8 mouse cellular contexts compared by ENCODE assay signal in genomic region chr17:26508345-26508960, GRCm38 (mm10). TPM values are rescaled to one million over a fixed set of nuclear protein-coding genes. Genes with fewer than 3 reads are reported as not detected.
DNase-seq lines count a peak whose midpoint lies in the region; ATAC-seq and TF ChIP-seq lines count a peak whose summit lies in the region.

No protein-coding gene starts in this region.

- peak; percentile 99 for TF ChIP-seq POLR2A in heart, adult 2 months (IDR thresholded peaks at IDR 0.05; ENCODE audit: insufficient read depth, low read depth, low read length)

- H3K9me3 ChIP-seq in embryonic facial prominence, embryonic 13.5 days: no peaks in the 10 kb centered on the region
- H3K9me3 ChIP-seq in limb, embryonic 13.5 days: no peaks in the 10 kb centered on the region
- H3K9me3 ChIP-seq in midbrain, embryonic 16.5 days (replicated peaks; ENCODE audit: control insufficient read depth, low read length, poor library complexity, severe bottlenecking): no peaks in the 10 kb centered on the region

- TF ChIP-seq CTCF in heart, adult 2 months (IDR thresholded peaks at IDR 0.05): no peak

- H3K9ac ChIP-seq in embryonic facial prominence, embryonic 13.5 days: peak overlapping the region; percentile 92
- peak overlapping the region; percentile 97 for H3K9ac ChIP-seq in heart, adult 2 months (ENCODE audit: low read depth, low read length)
- peak overlapping the region; percentile 88 for H3K9ac ChIP-seq in limb, embryonic 13.5 days
- H3K9ac ChIP-seq in midbrain, embryonic 16.5 days (ENCODE audit: low read depth, low read length): peak overlapping the region; percentile 96

- no peaks in the 10 kb centered on the region; the same call in none of the 2 replicates for H3K79me2 ChIP-seq in heart, adult 2 months (replicated peaks; ENCODE audit: control insufficient read depth, insufficient read depth, low read length)

- peak; percentile 83 for ATAC-seq in embryonic facial prominence, embryonic 13.5 days (ENCODE audit: insufficient number of reproducible peaks, insufficient read depth, low FRiP score, low TSS enrichment, low read depth)
- peak; percentile 90 for ATAC-seq in limb, embryonic 13.5 days (ENCODE audit: low FRiP score, low read depth)
- peak; percentile 90 for ATAC-seq in midbrain, embryonic 16.5 days

- no peaks in the 10 kb centered on the region for H3K27me3 ChIP-seq in embryonic facial prominence, embryonic 13.5 days
- no peaks in the 10 kb centered on the region for H3K27me3 ChIP-seq in heart, adult 2 months (ENCODE audit: control insufficient read depth, insufficient read depth, low read length)
- H3K27me3 ChIP-seq in limb, embryonic 13.5 days: no peaks in the 10 kb centered on the region
- no peaks in the 10 kb centered on the region for H3K27me3 ChIP-seq in midbrain, embryonic 16.5 days (ENCODE audit: control insufficient read depth, insufficient read depth, low read depth, low read length)

- intact Hi-C loops in heart, adult 2 months (cut with DNase I): loop anchor here (1.0 to 2.0 kb wide), 5 partner anchors 42 to 130 kb away; no protein-coding TSS in a partner anchor

- peak; percentile 98 for DNase-seq in 3134 (ENCODE audit: extremely low read depth, insufficient read length, low spot score)
- DNase-seq in adrenal gland, postnatal 36 days: peak; percentile 97 to 98
- peak; percentile 97 to 99 for DNase-seq in heart, adult 2 months
- peak; percentile 98 for DNase-seq in kidney, adult 8-10 months
- peak; percentile 93 to 97 for DNase-seq in spleen, postnatal 10 days (ENCODE audit: low spot score in 2 of 2)

- H3K4me3 ChIP-seq in embryonic facial prominence, embryonic 13.5 days: peak overlapping the region; percentile 69
- H3K4me3 ChIP-seq in heart, adult 2 months: peak overlapping the region; percentile 74
- H3K4me3 ChIP-seq in limb, embryonic 13.5 days: peak overlapping the region; percentile 75
- H3K4me3 ChIP-seq in midbrain, embryonic 16.5 days (ENCODE audit: low read depth, low read length): peak overlapping the region; percentile 80

- TF ChIP-seq EP300 in heart, adult 2 months (IDR thresholded peaks at IDR 0.05; ENCODE audit: insufficient read depth, low read depth, low read length): peak; percentile 87

- peak overlapping the region; percentile 95 for H3K27ac ChIP-seq in embryonic facial prominence, embryonic 13.5 days
- H3K27ac ChIP-seq in heart, adult 2 months: peak overlapping the region; percentile 100
- H3K27ac ChIP-seq in limb, embryonic 13.5 days: peak overlapping the region; percentile 97
- H3K27ac ChIP-seq in midbrain, embryonic 16.5 days (ENCODE audit: low read length): peak overlapping the region; percentile 98

- under 1% methylated on average over 58 of the region's 58 CpGs for WGBS in embryonic facial prominence, embryonic 13.5 days
- under 1% methylated on average over 58 of the region's 58 CpGs for WGBS in heart, adult 2 months
- under 1% methylated on average over 58 of the region's 58 CpGs for WGBS in limb, embryonic 13.5 days
- under 1% methylated on average over 58 of the region's 58 CpGs for WGBS in midbrain, embryonic 16.5 days

- H3K4me1 ChIP-seq in embryonic facial prominence, embryonic 13.5 days: peaks cover 52% of the 10 kb centered on the region
- peaks cover 31% of the 10 kb centered on the region for H3K4me1 ChIP-seq in heart, adult 2 months (ENCODE audit: control insufficient read depth, insufficient read depth, low read length)
- H3K4me1 ChIP-seq in limb, embryonic 13.5 days: peaks cover 43% of the 10 kb centered on the region
- peaks cover 34% of the 10 kb centered on the region for H3K4me1 ChIP-seq in midbrain, embryonic 16.5 days (ENCODE audit: control insufficient read depth, insufficient read depth, low read length)

- H3K4me2 ChIP-seq in embryonic facial prominence, embryonic 13.5 days: peak overlapping the region; percentile 80
- H3K4me2 ChIP-seq in limb, embryonic 13.5 days (replicated peaks): peak overlapping the region; percentile 85
- peak overlapping the region; percentile 93 for H3K4me2 ChIP-seq in midbrain, embryonic 16.5 days (ENCODE audit: low read length)

- H3K36me3 ChIP-seq in embryonic facial prominence, embryonic 13.5 days: peaks cover 13% of the 10 kb centered on the region
- H3K36me3 ChIP-seq in heart, adult 2 months (ENCODE audit: control insufficient read depth, insufficient read depth, low read length): peaks cover 17% of the 10 kb centered on the region
- peaks cover 10% of the 10 kb centered on the region; the same call in 1 of the 2 replicates for H3K36me3 ChIP-seq in limb, embryonic 13.5 days
- no peaks in the 10 kb centered on the region for H3K36me3 ChIP-seq in midbrain, embryonic 16.5 days (ENCODE audit: control insufficient read depth, insufficient read depth, low read length)

RNA-seq across cellular contexts. Expression of gene Ergic1, which starts 52.8 kb away (rescaled TPM):
- 100 to 1,000 TPM; 159 to 160 TPM for total RNA-seq in adrenal gland, postnatal 36 days (2021)
- 120 and 121 TPM in 2 replicates for polyA plus RNA-seq in embryonic facial prominence, embryonic 13.5 days (2015; fragmentation: Nextera tagmentation; extraction: Ambion mirVana)
- 10 to 100 TPM; 53.6 to 59.4 TPM for total RNA-seq in heart, adult 2 months (2021)
- 64.4 and 84.3 TPM in 2 replicates for polyA plus RNA-seq in heart, adult 2 months (2012; rRNA removed)
- polyA plus RNA-seq in limb, embryonic 13.5 days (2015; fragmentation: Nextera tagmentation; extraction: Ambion mirVana): 122 and 126 TPM in 2 replicates
- 102 and 103 TPM in 2 replicates for polyA plus RNA-seq in midbrain, embryonic 16.5 days (2015; fragmentation: Nextera tagmentation; extraction: Ambion mirVana)

RNA-seq across cellular contexts. Expression of gene Dusp1, which starts 53.5 kb away (rescaled TPM):
- 10 to 100 TPM; 56.9 to 62.5 TPM for total RNA-seq in adrenal gland, postnatal 36 days (2021)
- 13.2 and 15.4 TPM in 2 replicates for polyA plus RNA-seq in embryonic facial prominence, embryonic 13.5 days (2015; fragmentation: Nextera tagmentation; extraction: Ambion mirVana)
- total RNA-seq in heart, adult 2 months (2021): 10 to 100 TPM; 61.4 to 71.3 TPM
- 122 and 171 TPM in 2 replicates for polyA plus RNA-seq in heart, adult 2 months (2012; rRNA removed)
- 17.5 and 18.9 TPM in 2 replicates for polyA plus RNA-seq in limb, embryonic 13.5 days (2015; fragmentation: Nextera tagmentation; extraction: Ambion mirVana)
- 33.4 and 35.1 TPM in 2 replicates for polyA plus RNA-seq in midbrain, embryonic 16.5 days (2015; fragmentation: Nextera tagmentation; extraction: Ambion mirVana)

Comparison
In these comparisons a context has a peak if more than half of its experiments do, and no peak if none do; other contexts are left out.
1. Peak in every context shown above with its lines: DNase-seq, ATAC-seq, H3K4me3 ChIP-seq and H3K27ac ChIP-seq.